Mouse (Mus musculus) CD8-positive naive resting alpha-beta T cell, adult 2 months (primary cell): ENCODE measurements around the gene Dpf3.

Experiments
- DNase-seq, 2 experiments: peaks; one replicate each; pipeline ENCODE4 v3.0.0; 2022; ENCODE audit warnings: low read depth in 2 of 2, low spot score in 2 of 2

Gene Dpf3

DNA sequence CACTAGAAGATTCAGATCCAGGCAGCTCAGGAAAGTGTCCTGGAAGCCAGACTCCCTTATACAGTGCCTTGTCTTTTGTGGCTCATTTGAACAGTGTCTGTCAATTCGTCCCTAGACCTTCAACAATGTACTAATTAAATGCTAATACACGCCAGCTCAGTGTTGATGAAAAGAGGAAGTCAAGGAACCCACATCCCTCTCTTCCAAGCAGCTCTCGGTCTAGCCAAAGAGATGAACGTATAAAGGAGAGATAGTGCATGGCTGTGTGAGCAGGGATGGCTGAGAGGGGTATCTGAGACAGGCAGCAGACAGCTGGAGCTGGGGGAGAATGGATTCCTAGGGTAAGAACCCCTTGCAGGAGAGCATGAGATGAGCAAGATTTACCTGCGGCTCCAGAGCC, 189.2 kb downstream of the Dpf3 start:
- DNase-seq = no peak

DNA sequence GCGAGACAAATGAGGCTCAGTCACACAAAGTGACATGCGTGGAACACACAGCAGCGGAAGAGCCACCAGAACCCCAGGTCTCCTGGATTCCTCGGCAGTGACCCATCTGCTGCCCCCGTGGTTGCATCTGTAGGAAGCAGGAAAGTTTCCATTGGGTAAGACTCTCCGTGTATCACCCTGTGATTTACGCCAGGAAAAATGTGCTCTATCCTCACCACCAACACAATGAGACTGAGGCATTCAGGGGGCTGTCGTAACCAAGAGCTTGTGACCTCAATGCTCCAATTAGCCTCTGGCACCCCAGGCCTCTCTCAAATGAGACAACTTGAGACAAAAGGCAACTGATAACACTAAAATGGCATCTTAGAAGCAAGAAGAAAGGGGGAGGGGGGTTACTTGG, 192.5 kb downstream of the Dpf3 start:
- no peak for DNase-seq

DNA sequence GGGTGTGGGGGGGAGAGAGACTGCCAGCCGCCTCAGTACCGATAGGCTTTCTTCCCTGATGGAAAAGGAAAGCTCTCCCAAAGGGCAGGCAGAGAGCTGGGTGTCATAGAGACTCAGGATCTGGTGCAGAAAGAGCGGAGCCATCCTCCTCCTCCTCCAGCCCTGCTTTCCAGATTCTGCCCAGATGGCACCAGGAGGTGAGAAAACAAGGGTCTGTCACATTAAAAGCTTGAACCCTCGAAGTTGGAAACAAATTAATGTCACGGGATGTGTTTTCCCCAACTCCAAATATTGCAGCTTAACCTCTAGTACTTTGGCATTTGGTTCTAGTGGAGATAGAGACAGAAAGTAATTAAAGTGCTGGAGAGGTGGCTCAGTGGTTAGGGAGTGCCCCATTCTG, 195.6 kb downstream of the Dpf3 start:
- DNase-seq = no peak

DNA sequence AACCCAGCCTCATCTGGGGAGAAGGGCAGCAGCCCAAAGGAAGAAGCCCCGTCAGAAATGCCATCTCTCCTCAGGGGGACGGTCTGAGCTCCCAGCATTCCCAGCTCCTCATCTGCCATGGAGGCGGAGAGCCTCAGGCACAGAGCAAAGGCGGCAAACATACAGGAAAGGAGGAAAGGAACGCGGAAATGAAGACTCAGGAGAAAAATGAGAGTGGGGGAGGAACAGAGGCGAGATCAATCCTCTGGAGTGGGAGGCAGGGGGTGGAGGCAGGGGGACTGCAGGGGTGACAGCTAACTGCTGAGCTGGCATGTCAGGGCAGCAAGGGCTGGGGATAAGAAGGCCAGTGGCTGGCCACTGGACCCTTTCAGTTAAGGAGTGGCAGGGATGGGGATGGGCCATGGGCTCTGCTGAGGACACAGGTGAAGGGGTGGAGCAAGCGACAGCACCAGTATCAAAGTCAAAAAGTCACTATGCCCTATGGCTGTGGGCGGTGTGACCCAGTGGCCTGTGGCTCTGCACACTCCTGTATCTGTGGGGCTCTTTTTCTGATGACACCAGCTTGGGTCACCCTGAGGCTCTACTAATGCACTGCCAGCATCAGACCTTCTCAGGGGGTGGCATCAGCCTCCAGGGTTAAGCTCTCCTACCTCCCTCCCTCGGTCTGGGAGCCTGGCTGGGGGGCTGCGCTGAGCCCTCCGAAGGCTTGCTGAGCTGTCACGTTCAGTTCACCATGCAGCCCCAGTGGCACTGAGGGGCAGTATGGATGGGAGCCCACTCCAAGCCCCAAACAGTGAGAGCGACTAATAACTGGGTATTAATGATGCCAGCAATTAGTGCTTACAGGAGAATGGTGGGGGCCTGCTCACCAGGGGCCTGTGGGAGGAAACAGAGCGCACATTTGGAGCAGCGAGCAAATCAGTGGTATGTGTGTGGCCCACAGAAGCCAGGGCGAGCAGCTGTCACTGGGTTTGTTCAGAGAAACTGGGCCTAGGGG, 200.7 kb downstream of the Dpf3 start:
- DNase-seq = no peak

DNA sequence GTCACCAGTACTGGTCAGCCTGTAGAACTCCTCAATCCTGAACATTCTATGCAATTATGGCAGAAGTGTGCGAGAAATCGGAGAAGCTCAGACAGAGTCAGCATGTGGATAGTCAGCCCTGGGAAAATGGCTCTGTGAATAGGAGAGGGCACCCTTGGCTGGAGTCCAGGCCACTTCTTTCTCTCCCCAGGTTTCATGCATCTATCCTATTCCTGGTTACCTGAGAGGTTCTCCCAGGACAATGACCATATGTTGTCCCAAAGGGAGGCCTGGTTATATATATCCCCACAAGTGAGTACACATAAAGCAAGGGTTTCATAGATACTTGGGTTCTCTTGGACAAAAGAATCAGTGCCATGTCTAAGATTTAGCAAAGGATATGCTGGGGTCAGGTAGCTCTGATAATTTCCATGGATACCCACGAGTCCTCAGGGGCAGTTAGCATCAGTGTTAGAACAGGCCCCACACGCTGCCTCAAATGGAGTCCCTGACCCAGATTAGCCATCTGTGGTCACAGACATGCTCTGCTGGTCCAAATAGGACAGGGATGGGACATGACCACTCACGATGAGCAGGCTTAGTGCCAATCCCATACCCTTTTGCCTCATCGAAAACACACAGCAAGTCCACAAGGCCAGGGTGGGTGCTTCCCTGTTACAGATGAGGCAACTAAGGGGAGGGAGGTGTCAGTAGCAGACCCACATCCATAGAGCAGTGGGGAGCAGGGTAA, 203.8 kb downstream of the Dpf3 start:
- no peak for DNase-seq

DNA sequence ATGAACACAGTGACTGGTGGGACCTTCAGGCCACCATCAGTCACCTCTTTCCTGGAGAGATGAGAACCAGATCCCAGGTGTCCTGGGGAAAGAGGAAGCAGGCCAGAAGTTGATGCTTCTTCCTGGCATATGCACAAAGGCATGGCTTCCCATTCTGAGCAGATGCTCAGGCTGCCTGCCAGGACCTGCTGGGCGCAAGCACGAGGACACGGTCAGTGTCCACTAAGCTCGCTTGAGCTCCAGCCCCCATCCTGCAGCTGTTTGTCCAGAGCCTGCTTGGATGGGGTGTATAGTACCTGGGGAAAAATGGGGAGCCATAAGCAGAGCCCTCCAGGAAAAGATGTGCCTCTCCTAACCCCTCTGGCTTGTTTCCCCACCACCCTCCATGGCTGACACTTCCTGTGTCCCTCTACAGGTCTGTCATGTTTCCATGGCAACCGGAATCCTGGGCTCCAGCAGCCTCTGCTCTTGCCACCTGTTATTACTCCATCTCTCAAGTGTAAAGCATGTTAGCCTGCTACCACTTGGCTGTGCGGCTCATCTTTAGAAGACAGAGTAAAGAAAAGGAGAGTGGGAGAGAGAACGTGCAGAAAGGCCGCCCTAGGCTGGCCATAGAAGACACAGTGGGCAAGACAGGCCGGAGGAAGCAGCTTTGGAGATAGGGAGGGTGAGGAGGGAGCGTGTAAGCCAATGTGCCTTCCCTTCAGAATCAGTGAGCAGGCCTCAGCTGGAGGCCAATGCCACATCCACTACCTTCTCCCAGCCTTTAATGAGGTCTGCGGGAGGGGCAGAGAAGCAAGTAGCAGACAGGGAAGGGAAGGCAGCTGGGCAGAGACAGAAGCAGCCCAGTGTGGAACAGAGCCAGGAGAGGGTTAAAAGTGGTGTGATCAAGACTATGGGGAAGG, 209.7 kb downstream of the Dpf3 start:
- DNase-seq = no peak

DNA sequence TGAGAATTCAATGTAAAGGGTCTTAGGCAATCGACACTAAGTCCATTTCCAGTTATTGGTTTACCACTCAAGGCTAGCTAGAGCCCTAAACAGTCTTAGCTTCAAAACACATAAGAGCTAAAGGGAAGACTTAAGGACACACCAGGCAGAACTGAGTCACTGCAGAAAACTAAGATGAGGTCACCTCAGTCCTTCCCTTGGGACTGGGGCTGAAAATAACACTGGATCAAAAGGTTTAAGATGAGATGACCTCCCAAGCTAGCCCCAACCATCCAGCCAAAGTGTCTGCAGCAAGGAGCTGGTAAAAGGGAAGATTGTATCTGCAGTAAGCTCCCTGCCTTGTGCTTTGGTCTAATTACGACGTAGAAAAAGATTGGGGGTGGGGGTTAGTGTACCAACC, 216.3 kb downstream of the Dpf3 start:
- DNase-seq = no peak

DNA sequence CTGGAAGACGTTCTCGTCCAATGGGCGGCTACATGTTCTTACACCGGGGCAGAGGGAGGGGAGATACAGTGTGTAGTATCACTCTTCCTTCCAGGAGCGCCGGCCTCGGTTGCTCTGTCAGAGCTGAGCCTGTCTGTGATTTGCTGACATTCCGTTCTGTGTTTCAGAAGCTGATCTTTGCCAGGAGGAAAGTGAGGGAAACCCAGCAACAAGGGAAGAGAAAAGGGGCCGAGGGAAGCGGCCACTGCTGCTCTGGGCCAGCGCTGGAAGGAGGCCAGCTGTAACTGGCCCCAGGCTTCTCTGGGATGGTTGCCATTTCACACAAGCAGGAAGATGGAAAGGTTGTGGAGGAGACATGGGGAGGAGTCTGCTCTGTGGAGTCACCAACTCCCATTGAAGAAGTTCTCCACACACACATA, 219.0 kb downstream of the Dpf3 start:
- DNase-seq = no peak

DNA sequence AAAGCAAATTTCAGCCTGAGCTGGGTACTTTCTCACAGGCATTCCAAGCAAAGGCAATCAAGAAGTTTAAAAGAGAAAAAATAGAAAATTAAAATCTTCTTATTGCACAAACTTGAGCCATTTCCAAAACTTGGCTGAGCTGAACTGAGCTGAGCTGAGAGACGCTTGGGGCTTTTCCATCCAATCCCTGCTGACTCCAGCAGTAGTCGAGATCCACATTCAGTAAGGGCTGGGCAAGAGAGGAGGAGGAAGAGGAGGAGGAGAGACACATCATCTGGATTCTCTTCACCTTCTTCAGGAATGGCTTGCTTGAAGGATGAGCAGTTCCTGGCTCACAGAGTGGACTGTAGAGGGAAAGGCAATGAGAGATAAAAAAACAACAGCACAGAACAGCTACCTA, 227.0 kb downstream of the Dpf3 start:
- no peak for DNase-seq

DNA sequence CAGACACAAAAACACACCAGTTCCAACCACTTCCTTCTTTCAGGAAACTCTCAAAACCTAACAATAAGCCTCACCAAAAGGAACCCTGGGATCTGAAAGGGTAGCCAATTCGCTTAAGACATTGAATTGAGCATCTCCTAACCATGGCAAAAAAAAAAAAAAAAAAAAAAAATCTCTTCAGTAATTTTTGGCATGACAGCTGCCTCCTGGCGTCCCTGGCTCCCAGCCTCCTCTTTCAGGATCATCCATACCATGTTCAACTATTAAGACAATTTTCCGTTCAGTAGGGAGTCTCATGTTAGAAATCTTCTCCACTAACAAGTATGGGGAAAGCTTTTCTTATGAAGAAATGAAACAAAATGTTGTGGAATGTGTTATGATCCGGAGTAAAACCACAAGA, 233.1 kb downstream of the Dpf3 start:
- DNase-seq = no peak

DNA sequence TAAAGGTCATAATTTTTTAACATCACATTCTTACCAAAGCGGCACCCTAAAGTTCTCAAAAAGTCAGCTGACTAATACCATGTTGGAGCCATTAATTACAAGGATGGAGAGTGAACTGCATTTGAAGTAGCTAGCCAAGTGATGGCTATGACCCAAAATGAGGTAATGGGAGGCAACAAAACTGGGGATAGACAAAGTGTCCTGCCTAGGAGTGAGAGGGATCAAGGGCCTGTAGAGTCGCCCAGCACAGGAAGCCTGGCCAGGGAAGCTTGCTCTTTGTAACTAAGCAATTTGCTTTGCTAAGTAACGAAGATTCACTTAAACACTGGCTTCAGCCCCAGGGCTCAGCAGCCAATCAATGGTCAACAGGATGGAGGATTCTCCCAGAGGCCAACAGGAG, 238.4 kb downstream of the Dpf3 start:
- no peak for DNase-seq

DNA sequence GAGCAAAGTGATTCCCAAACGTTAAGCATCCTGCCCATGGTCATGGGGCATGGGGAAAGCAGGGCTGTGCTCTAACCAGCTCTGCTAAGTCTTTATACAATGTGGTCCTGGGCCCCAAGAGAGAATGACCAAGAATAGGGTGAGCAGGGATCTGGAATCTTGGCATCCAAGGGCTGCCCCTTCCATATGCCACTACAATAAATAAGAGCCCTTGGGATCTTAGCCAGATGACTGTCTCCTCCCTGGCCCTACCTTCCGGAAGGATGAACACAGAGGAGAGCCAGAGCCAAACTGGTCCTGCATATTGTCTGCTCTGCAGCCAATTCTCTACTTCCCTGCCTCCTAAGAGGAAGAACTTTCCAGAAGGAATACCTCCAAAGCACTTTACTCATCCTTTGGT, 238.9 kb downstream of the Dpf3 start:
- no peak for DNase-seq

DNA sequence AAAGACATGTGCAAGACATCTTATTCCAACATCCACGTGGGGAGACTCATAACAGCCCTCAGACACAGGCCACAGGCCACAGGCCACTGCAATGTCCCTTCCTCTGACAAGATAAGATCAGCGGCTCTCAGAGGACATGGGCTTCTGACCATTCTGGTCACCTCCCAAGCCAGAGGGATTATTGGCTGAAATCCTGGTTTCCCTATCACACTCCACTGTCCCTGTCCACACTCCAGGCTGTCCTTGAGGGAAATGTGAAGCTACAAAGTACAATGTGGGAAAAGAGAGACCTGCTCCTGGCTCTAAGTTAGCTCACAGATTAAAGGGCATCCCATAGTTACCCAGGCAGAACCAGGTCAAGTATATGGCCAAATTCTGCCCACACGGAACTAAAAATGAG, 239.8 kb downstream of the Dpf3 start:
- DNase-seq = no peak

DNA sequence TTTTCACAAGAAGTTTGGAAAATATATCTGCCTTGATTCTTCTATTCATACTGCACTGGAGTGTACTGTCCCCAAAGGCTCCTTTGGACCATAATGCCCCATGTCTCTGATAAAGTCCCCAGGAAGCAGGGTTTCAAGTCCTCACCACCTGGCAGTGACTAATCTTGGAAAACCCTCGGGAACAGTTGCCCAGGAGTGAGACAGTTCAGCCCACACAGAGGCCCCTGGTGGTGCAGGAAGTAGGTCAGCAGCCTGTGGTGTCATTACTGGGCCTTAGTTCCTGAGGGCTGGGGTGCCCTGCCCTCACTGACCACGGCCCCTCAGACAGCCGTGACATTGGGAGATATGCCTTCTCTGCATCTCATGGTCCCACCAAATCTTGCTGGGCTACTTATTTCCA, 246.5 kb downstream of the Dpf3 start:
- no peak for DNase-seq

DNA sequence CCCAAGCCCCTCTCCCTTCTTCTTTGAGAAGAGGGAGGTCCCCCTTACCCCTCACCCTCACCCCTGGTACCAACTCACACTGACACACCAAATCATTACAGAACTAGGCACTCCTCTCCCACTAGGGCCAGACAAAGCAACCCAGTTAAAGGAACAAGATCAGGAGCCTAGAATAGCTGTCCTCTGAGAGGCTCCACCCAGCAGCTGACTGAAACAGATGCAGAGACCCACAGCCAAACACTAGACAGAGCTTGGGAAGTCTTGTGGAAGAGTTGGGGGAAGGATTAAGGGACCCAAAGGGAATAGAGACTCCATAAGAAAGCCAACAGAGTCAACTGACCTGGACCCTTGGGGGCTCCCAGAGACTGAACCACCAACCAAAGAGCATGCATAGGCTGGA, 246.9 kb downstream of the Dpf3 start:
- no peak for DNase-seq

DNA sequence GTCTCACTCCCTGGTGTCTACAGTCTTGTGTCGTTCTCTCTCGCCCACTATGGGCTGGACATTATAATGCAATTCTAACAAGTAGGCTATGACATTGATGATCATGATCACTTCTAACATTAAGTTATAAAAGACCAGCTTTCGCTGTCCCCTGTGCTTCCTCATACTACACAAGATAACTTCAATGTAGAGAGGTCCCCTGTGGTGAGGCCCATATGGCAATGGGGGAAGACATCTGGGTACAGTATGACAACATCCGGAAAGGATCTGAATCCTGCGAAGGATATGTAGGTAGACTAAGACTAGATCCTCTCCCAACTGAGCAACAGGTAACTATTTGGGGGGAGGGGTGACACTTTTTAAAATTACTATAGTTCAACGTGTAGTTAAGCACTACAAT, 251.7 kb downstream of the Dpf3 start:
- DNase-seq = no peak

DNA sequence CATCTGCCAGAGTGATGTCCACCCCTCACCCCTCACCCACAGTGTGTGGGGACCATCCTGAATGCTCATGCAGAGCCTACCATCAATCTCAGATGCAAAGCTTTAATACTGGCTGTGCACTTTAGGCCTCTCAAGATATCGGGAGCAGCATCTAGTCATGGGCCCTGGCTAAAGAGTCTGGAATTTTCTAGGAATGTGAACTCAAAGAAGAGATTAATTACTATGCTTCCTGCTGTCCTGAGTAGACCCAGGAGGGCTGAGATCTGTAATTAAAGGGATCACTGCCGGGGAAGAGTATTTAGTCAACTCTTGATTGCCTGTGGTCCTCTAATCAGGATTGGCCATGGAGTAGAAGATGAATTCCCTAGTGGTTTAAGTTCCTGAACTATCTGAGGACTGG, 252.5 kb downstream of the Dpf3 start:
- DNase-seq = no peak

DNA sequence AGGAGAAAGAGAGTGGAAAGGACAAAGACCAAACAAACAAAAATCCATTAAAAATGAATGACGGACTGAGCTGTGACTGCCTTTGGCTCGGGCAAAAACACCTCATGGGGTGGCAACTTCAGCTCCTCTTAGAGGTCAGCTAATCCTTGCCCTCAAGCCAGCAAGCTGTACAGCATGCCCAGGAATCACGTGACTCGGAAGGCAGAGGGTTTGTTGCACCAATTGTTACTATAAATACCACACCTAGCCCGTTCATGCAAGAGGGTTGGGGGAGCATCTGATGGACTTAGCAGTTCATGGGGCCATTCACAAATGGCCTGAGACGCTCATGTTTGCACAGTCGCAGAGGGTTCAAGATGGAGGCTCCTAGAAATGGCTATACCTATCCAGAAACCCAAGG, 253.9 kb downstream of the Dpf3 start:
- DNase-seq = no peak

DNA sequence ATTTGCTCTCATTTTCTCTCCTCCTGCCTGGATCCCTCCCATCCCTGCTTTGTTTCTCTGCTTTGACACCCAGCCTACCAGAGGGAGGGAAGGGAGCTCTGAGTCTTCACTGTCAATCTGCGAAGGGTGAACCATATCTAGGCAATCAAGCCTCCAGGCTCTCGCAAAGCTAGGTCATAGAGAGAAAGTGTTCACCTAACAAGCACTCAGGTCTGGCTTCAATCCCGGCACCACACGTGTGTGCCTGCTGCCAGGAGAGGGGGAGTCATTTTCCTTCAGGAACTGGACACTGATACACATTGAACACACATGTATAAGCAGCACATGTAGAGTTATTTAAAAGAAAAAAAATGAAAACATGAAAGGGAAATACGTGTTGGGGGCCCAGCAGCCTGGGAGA, 254.6 kb downstream of the Dpf3 start:
- DNase-seq = no peak

DNA sequence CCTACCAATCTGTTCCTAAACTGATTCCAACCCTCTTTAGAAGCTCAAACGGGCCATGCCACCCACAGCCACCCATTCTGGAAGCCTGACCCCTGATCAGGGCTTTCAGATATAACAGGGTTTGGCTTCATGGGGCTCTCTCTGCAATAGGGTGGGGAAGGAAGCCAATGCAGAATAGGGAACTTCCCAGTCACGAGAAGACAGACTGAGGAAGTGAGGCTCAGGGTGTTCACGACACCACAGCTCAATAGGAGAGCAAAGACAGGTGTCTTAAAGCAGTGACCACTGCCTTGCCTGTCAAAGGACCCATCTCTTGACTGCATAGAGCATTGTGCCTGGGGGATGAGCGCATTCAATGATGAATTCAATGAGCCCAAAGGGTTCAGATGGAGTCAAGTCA, 256.3 kb downstream of the Dpf3 start:
- DNase-seq = no peak

DNA sequence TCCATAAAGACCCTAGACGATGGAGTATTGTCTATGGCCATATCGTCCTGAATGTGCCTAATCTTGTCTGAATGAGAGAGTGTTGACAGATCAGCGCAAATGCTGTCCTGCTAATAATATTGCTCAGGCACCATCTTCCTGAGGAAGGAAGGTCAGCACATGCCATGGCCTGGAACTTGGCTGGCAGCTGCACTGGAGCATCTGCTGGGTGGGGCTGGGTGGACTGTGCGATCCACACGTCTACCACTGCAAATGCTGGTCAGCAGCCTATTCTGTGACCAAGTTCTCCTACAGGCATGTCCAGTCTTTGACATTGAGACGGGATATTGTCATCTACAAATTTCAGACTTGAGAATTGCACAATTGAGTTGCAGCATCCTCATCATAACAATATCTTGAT, 257.8 kb downstream of the Dpf3 start:
- DNase-seq = no peak
